Mouse (Mus musculus) testis, adult 2 months (tissue): Measurements from ENCODE around the gene Sema6d. TPM values are rescaled to one million over a fixed set of nuclear protein-coding genes. Genes with fewer than 3 reads are reported as not detected.

Experiments
- H3K27ac ChIP-seq: fragments of 200-500 bp; 2 replicates; pipeline ENCODE4 v1.5.1; 2012; ENCODE audit warnings: low read depth, low read length; ENCODE audit not compliant: control insufficient read depth, insufficient read depth
- H3K27me3 ChIP-seq: fragments of 200-500 bp; 2 replicates; pipeline ENCODE4 v1.6.1; 2012; ENCODE audit warnings: mild to moderate bottlenecking, low read length, moderate library complexity; ENCODE audit not compliant: control insufficient read depth, insufficient read depth
- H3K36me3 ChIP-seq: fragments of 200-500 bp; 2 replicates; pipeline ENCODE4 v1.6.1; 2012; ENCODE audit warnings: mild to moderate bottlenecking, low read length; ENCODE audit not compliant: control insufficient read depth, insufficient read depth
- H3K4me1 ChIP-seq: fragments of 200-500 bp; 2 replicates; pipeline ENCODE4 v1.6.1; 2012; ENCODE audit warnings: low read length; ENCODE audit not compliant: control insufficient read depth, insufficient read depth
- H3K4me3 ChIP-seq: fragments of 200-500 bp; 2 replicates; pipeline ENCODE4 v1.5.1; 2012; ENCODE audit warnings: low read depth, mild to moderate bottlenecking, low read length, moderate library complexity, mixed read lengths; ENCODE audit not compliant: control insufficient read depth
- CTCF ChIP-seq: fragments of 200-500 bp; IDR thresholded peaks from 2 replicates; pipeline ENCODE4 v1.5.1; 2012; ENCODE audit warnings: low read depth, mild to moderate bottlenecking, inconsistent platforms, low read length, moderate library complexity; ENCODE audit not compliant: control insufficient read depth, insufficient read depth, insufficient replicate concordance
- POLR2A ChIP-seq: fragments of 200-500 bp; IDR thresholded peaks from 2 replicates; pipeline ENCODE4 v1.6.1; 2012; ENCODE audit warnings: low read depth, mild to moderate bottlenecking, inconsistent platforms, low read length, moderate library complexity; ENCODE audit not compliant: control insufficient read depth
- polyA plus RNA-seq: library from polyadenylated mRNA; depleted of rRNA; stranded (reverse); fragments of >200 nt; gene quantifications from 2 replicates; pipeline ENCODE4 v1.2.3, GENCODE M21; 2012; rRNA removed

Gene Sema6d
- polyA plus RNA-seq: 0.83 and 1.0 TPM in 2 replicates

GRCm38 (mm10) chr2:124089813-124090230, at the start of gene Sema6d:
Gene Sema6d, plus strand, starts transcription at chr2:124089969.
- TF ChIP-seq POLR2A: no peak
- no peak for TF ChIP-seq CTCF
- Histone ChIP-seq H3K4me3 (peak within 1 kb of the TSS; percentile 19), H3K27me3 (no peaks in the 10 kb centered on the region), H3K36me3 (no peaks in the 10 kb centered on the region), H3K27ac (no peak within 1 kb of the TSS), H3K4me1 (peaks cover 6% of the 10 kb centered on the region)

GRCm38 (mm10) chr2:124059910-124060309, 29.9 kb upstream of the Sema6d start:
- TF ChIP-seq POLR2A (no peak), CTCF (no peak)
- Histone ChIP-seq H3K27me3 (no peaks in the 10 kb centered on the region), H3K4me3 (no peak overlapping the region)

GRCm38 (mm10) chr2:124068380-124068779, 21.4 kb upstream of the Sema6d start:
- no peak for TF ChIP-seq POLR2A
- no peaks in the 10 kb centered on the region for H3K27me3 ChIP-seq
- no peaks in the 10 kb centered on the region for H3K36me3 ChIP-seq

More at GRCm38 (mm10) chr2:124059910-124060309, 29.9 kb upstream of the Sema6d start:
- Histone ChIP-seq H3K27ac (no peak overlapping the region), H3K36me3 (no peaks in the 10 kb centered on the region), H3K4me1 (no peaks in the 10 kb centered on the region)

GRCm38 (mm10) chr2:124070664-124071063, 19.1 kb upstream of the Sema6d start:
- H3K4me3 ChIP-seq: no peak overlapping the region
- H3K27ac ChIP-seq: no peak overlapping the region
- no peaks in the 10 kb centered on the region for H3K36me3 ChIP-seq
- TF ChIP-seq CTCF (no peak), POLR2A (no peak)
- H3K4me1 ChIP-seq: no peaks in the 10 kb centered on the region
- no peaks in the 10 kb centered on the region for H3K27me3 ChIP-seq

More at GRCm38 (mm10) chr2:124068380-124068779, 21.4 kb upstream of the Sema6d start:
- Histone ChIP-seq H3K4me3 (no peak overlapping the region), H3K27ac (no peak overlapping the region), H3K4me1 (no peaks in the 10 kb centered on the region)

GRCm38 (mm10) chr2:124071380-124071779, 18.4 kb upstream of the Sema6d start:
- Histone ChIP-seq H3K36me3 (no peaks in the 10 kb centered on the region), H3K27ac (no peak overlapping the region), H3K27me3 (no peaks in the 10 kb centered on the region), H3K4me1 (no peaks in the 10 kb centered on the region), H3K4me3 (no peak overlapping the region)
- TF ChIP-seq CTCF (no peak), POLR2A (no peak)

GRCm38 (mm10) chr2:124090231-124091141, 717 bp downstream of the Sema6d start:
- Histone ChIP-seq H3K36me3 (no peaks in the 10 kb centered on the region), H3K27ac (no peak overlapping the region), H3K4me1 (peaks cover 6% of the 10 kb centered on the region), H3K27me3 (no peaks in the 10 kb centered on the region), H3K4me3 (peak overlapping the region; percentile 19)
- TF ChIP-seq POLR2A (no peak), CTCF (no peak)

- Histone ChIP-seq H3K4me3 (no peak overlapping the region), H3K36me3 (no peaks in the 10 kb centered on the region), H3K27me3 (no peaks in the 10 kb centered on the region), H3K27ac (no peak overlapping the region), H3K4me1 (no peaks in the 10 kb centered on the region)
- no peak for TF ChIP-seq POLR2A
- TF ChIP-seq CTCF: no peak
Observed at GRCm38 (mm10) chr2:124099697-124100096, 9.9 kb downstream of the Sema6d start.

GRCm38 (mm10) chr2:124100486-124101200, 10.9 kb downstream of the Sema6d start:
- TF ChIP-seq CTCF (peak; percentile 61; the same call in 1 of the 2 replicates), POLR2A (no peak)

More at GRCm38 (mm10) chr2:124100486-124101200, 10.9 kb downstream of the Sema6d start:
- Histone ChIP-seq H3K27ac (no peak overlapping the region), H3K27me3 (no peaks in the 10 kb centered on the region), H3K36me3 (no peaks in the 10 kb centered on the region), H3K4me3 (no peak overlapping the region), H3K4me1 (no peaks in the 10 kb centered on the region)
